Mouse (Mus musculus) lung, adult 2 months (tissue): ENCODE measurements around the gene Ly75.

ENCODE experiments used
- CTCF ChIP-seq: fragments of 200-500 bp; IDR thresholded peaks from 2 replicates; pipeline ENCODE4 v1.5.1; 2011; ENCODE audit warnings: mild to moderate bottlenecking, low read length, control low read depth; ENCODE audit not compliant: insufficient read depth
- POLR2A ChIP-seq: fragments of 200-500 bp; IDR thresholded peaks from 2 replicates; pipeline ENCODE4 v1.6.1; 2011; ENCODE audit warnings: low read depth, mild to moderate bottlenecking, control low read depth, low read length, borderline replicate concordance; ENCODE audit errors: extremely low read depth

GRCm38 (mm10) chr2:60289451-60289850 is 93.7 kb downstream of the Ly75 start:
- TF ChIP-seq CTCF = no peak
- TF ChIP-seq POLR2A = no peak
